In genomic region chr8:85601741-85602140, GRCm38 (mm10) we compare ENCODE assay signal across 16 mouse cellular contexts.
"Had no signal": no experiment of that assay in that cellular context is flagged by ENCODE, and none has a peak within 500 bp of the region (broad histone marks: within the 10 kb centered on the region; RNA-seq: fewer than 3 reads in every experiment).

No protein-coding gene starts in this region.

- ATAC-seq: lung, postnatal 0 days; midbrain, embryonic 13.5 days; midbrain, embryonic 15.5 days had no signal

- H3K9me3 ChIP-seq: lung, embryonic 15.5 days; megakaryocyte, embryonic 14.5 days; midbrain, embryonic 13.5 days; midbrain, embryonic 15.5 days; neural tube, embryonic 12.5 days; stomach, embryonic 15.5 days had no signal

- H3K4me2 ChIP-seq: lung, embryonic 15.5 days; midbrain, embryonic 11.5 days; midbrain, embryonic 13.5 days; midbrain, embryonic 15.5 days; neural tube, embryonic 12.5 days; stomach, embryonic 15.5 days had no signal

- H3K27ac ChIP-seq: lung, embryonic 15.5 days; macrophage; midbrain, embryonic 13.5 days; midbrain, embryonic 15.5 days; neural tube, embryonic 12.5 days; stomach, embryonic 15.5 days had no signal

- DNase-seq: lung, adult 2 months; lung, postnatal 14 days; lung, postnatal 36 days; right cerebral cortex, postnatal 14 days; thymus, adult 18-20 months; thymus, postnatal 14 days; thymus, postnatal 36 days had no signal

- H3K27me3 ChIP-seq: lung, embryonic 15.5 days; midbrain, embryonic 13.5 days; midbrain, embryonic 15.5 days; neural tube, embryonic 12.5 days; stomach, embryonic 15.5 days had no signal

- H3K36me3 ChIP-seq: lung, embryonic 15.5 days; midbrain, embryonic 13.5 days; midbrain, embryonic 15.5 days; neural tube, embryonic 12.5 days; stomach, embryonic 15.5 days had no signal

- H3K9ac ChIP-seq: lung, embryonic 15.5 days; midbrain, embryonic 13.5 days; midbrain, embryonic 15.5 days; neural tube, embryonic 12.5 days; stomach, embryonic 15.5 days had no signal

- H3K4me1 ChIP-seq: lung, embryonic 15.5 days; midbrain, embryonic 13.5 days; midbrain, embryonic 15.5 days; neural tube, embryonic 12.5 days; stomach, embryonic 15.5 days had no signal

- H3K4me3 ChIP-seq: lung, embryonic 15.5 days; megakaryocyte, embryonic 14.5 days; midbrain, embryonic 13.5 days; midbrain, embryonic 15.5 days; neural tube, embryonic 12.5 days; stomach, embryonic 15.5 days had no signal
